Mouse (Mus musculus) heart, adult 8-10 months (tissue): ENCODE results near the gene Nfe2l3. TPM values are rescaled to one million over a fixed set of nuclear protein-coding genes. Genes with fewer than 3 reads are reported as not detected.

Source experiments
- DNase-seq: peaks from one replicate; pipeline ENCODE4 v3.0.0; 2022; ENCODE audit warnings: low spot score
- total RNA-seq, 4 experiments: library from RNA; stranded (reverse); gene quantifications; 2 replicates each; pipeline ENCODE4 v1.2.4; 2022

The Nfe2l3 gene
- total RNA-seq, 4 experiments from 2014 or later = 0.28 to 0.35 TPM; not detected in 2

DNA sequence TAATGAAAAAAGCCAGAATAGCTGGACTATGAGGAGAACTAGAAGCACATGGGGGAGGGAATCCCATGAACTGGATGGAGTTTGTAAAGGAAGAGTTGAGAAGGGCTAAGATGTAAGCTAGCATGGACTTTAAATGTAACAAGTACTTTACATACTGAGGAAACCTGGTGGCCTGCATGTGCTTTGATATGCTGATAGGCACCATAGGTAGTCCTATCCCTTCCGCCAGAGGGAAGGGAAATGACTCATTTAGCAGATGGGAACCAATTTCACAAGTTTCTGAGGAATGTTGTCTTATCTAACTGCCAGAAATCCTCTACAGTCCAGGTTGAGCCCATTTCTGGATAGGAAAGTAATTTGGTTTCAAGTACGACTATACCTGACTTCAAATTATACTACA, 53.2 kb downstream of the Nfe2l3 start:
- no peak for DNase-seq

DNA sequence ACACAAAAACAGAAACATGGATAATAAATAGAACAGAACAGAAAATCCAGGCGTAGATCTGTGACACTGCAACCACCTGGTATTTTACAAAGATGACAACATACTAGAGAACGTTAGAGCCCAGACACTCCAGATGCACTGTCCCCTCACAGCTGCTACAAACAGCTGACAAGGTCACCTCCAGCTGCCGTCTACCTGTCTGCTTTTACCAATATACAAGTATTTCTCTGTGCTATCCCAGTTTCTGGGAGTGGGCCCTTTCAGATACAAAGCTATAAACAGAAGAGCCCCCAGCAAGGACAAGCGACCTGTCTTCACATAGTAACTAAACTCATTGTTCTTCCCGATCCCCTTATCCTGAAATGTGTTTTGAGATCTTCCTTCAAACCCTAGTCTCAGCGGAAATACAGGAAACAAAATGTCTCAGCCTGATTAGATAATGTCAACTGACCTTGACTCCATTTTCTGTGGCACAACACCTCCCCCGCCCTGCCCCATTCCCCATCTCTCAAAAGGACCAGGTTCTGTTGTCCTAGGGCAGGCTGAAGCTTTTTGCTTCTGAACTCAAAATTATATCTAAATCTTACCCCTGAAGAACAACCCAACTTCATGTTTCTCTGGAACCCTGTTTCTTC, 53.7 kb downstream of the Nfe2l3 start:
- DNase-seq = no peak

DNA sequence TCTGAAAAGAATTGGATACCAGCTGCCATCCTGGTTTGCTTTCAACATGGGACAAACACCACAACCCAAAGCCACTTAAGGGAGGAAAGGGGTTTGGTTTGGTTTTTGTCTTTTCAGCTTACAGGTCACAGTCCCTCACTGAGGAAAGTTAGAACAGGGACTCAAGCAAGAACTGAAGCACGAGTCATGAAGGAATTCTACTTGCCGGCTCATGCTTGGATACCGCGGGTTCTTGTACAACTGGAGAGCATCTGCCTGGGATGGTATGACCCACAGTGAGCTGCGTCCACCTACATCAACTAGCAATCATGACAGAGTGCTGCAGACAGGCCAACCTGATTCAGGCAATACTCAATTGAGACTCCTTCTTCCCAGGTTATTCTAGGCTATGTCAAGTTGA, 54.3 kb downstream of the Nfe2l3 start:
- DNase-seq = no peak

DNA sequence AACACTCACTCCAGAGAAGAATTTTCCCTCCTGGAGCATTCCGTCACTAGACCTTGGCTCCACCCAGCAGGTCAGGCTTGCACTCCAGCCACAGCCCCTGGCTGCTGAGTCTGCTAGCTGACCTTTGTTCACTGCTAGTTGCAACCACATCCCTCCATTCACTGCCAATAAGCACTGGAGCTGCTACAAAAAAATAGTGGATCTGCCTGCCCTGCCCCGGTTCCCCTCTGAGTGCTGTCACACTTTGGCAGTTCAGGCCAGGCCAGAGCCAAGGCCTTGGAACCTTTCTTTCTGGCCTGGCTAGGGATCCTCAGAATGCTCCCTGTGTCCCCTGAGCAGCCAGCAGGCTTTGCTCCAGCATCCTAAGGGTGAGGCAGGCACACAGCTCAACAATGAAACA, 57.3 kb downstream of the Nfe2l3 start:
- peak; percentile 53 for DNase-seq

DNA sequence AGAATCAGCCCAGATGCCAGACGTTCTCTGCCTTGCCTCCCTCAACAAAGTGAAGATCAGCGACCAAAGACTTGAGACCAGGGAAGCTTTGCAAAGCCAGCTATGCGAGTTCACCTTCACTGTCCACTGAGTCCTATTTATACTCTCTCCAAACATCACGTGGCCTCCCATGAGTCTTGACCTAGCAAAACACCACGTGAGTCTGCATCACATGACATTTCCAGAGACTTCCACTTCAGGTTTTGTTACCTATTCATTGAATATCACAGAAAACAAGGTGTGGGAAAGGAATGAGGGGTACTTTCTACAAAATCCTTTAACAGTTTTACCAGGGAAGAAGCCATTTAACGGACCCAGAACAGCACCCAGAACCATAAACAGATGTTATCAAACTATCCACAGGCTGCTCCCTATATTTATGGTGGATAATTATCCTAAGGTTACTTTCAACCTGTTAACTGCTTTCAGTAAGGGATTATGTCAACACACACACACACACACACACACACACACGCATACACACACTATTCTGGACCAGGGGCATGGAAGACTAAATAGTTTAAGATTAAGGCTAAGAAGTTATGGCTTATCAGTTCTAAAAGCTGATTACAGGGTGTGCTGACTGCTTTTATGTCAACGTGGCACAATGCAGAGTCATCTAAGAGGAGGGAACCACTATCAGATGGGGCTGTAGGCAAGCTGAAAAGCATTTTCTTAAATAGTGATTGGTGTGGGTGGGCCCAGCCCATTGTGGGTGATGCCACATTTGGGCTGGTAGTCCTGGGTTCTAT, 65.0 kb downstream of the Nfe2l3 start:
- DNase-seq = no peak

DNA sequence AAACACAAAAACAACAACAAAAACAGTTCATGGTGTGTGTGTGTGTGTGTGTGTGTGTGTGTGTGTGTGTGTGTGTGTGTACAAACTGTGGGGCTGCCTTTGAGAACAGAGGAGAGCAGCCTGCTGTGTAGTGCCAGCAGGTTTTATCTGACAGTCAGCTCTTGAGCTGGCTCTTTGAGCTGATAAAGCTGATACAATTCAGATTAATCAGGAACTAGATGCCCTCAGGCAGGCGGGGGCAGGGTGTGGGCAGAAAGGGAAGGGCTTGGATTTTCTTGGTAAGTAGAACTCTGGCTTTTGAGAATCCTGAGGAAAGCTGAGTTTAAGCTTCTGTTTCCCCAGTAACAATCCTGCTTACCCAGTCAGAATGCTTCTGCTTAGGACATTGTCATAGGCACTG, 73.2 kb downstream of the Nfe2l3 start:
- DNase-seq = no peak

DNA sequence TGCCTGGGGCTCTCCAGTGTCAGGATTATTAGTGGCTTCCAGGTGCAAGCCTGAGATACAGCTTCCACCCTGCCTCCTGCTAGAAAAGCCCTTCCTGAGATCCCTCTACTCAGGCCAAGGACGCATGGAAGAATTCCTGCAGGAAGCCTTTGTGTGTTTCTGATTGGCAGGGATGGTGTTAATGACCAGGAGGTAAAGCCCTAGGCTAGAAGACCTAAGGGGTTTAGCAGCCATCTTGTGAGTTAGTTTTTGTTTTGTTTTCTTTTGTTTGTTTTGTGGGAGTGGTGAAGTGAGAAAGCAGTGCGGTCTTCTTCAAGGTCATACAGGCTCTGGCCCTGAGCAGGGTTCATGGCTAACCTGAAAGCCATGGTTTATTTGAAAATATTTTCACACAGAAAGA, 75.1 kb downstream of the Nfe2l3 start:
- DNase-seq = no peak

Other genes with a start within 250 kb of the Nfe2l3 start
- 100 to 1,000 TPM; 367 to 444 (median 409) TPM for gene Hnrnpa2b1, start 37.2 kb downstream of the Nfe2l3 start, total RNA-seq
- gene Cbx3, start 37.7 kb downstream of the Nfe2l3 start, total RNA-seq = 10 to 100 TPM; 54.1 to 62.0 (median 59.1) TPM
- 10 to 100 TPM; 11.5 to 17.2 (median 14.1) TPM for gene Snx10, start 91.2 kb downstream of the Nfe2l3 start, total RNA-seq